In the genomic region with DNA sequence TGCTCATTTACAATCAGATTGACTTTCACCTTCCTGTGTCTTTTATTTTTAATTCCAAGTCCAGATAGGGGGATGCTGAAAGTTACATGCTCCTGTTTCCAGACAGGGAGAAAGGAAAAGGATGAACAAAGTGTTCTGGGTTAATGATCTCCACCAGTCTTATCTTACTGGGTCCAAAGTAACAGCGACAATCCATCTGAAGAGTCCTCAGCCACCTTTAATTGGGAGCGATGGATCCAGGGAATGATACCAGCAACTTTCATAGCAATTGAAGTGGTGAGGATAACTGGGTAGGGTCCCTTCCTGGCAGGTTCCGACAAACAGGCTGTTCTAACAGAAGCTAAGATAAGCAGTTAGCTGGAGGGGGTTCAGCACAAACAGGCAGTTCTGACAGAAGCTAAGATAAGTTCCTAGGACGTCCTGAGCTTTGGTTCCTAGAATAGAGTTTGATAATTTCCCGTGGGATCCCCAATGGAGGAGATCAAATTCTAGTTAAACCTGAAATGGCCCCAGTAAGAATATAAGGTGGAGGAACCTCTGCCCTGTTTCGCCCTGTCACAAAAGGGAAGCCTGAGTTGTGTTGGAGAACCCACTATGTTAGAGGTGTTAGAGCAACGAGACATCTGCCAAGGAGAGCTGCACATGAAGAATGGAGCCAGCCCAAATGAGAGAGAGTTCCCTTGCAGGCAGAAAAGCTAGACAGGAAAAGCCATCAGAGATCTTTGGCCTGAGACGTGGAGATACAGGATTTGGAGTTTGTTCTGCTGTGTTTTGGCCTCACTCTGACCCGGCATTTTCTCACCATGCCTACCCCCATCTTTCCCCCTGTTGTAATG, we compare ENCODE assay signal across 12 mouse cellular contexts.
"Had no signal": no experiment of that assay in that cellular context is flagged by ENCODE, and none has a peak within 500 bp of the region (broad histone marks: within the 10 kb centered on the region; RNA-seq: fewer than 3 reads in every experiment).

No protein-coding gene starts in this region.

- H3K4me3 ChIP-seq: kidney, embryonic 15.5 days; limb, embryonic 12.5 days; liver, embryonic 12.5 days; lung, embryonic 15.5 days; megakaryocyte, embryonic 14.5 days; midbrain, embryonic 13.5 days had no signal

- H3K9ac ChIP-seq: kidney, embryonic 15.5 days; limb, embryonic 12.5 days; liver, embryonic 12.5 days; lung, embryonic 15.5 days; midbrain, embryonic 13.5 days had no signal

- H3K27ac ChIP-seq: kidney, embryonic 15.5 days; limb, embryonic 12.5 days; liver, embryonic 12.5 days; lung, embryonic 15.5 days; macrophage; midbrain, embryonic 13.5 days had no signal

- H3K9me3 ChIP-seq: kidney, embryonic 15.5 days; liver, embryonic 12.5 days; lung, embryonic 15.5 days; megakaryocyte, embryonic 14.5 days had no signal

- ATAC-seq: liver, embryonic 12.5 days; midbrain, embryonic 13.5 days had no signal

- H3K4me1 ChIP-seq: kidney, embryonic 15.5 days; lung, embryonic 15.5 days; midbrain, embryonic 13.5 days had no signal

- H3K36me3 ChIP-seq: kidney, embryonic 15.5 days; limb, embryonic 12.5 days; liver, embryonic 12.5 days; lung, embryonic 15.5 days; midbrain, embryonic 13.5 days had no signal

- H3K27me3 ChIP-seq: kidney, embryonic 15.5 days; limb, embryonic 12.5 days; liver, embryonic 12.5 days; lung, embryonic 15.5 days; midbrain, embryonic 13.5 days had no signal

- DNase-seq: kidney, adult 2 months; kidney, postnatal 14 days; lung, postnatal 14 days; thymus, adult 2 months; thymus, postnatal 25 days had no signal

- H3K4me2 ChIP-seq: kidney, embryonic 15.5 days; limb, embryonic 12.5 days; liver, embryonic 12.5 days; lung, embryonic 15.5 days; midbrain, embryonic 13.5 days had no signal
